Mouse (Mus musculus) gastrocnemius, adult 8-10 months (tissue): Measurements from ENCODE around the gene Olfr1367. TPM values are rescaled to one million over a fixed set of nuclear protein-coding genes. Genes with fewer than 3 reads are reported as not detected.

ENCODE experiments used
- DNase-seq, 2 experiments: peaks; one replicate each; pipeline ENCODE4 v3.0.0; 2022; ENCODE audit warnings: low spot score in 2 of 2
- microRNA-seq: library from miRNA; unstranded; fragments of <30 nt; microRNA quantifications from one replicate; pipeline ENCODE4 v1.2.0, GENCODE M21; 2022
- total RNA-seq, 4 experiments: library from RNA; stranded (reverse); gene quantifications; 2 replicates each; pipeline ENCODE4 v1.2.4; 2022

Gene Olfr1367
- total RNA-seq, 4 experiments from 2014 or later: not detected

DNA sequence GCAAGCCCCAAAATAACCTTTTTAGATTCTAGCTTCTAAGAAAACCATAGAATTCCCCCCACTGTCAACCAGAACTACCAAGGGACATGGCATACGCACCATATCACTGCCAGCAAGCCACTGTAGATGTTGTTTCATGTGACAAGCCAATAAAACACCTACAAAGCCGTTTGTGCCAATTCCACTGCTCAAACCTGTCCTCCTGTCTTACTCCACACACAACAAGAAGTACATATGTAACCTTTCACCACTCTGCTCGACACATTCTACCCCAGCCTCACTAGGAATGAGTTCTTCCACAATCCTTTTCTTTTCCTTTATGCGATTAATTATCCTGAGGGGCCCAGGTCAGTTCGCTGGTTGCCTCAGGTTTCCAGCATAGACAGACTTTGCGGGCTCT is 48.9 kb downstream of the Olfr1367 start:
- no peak for DNase-seq

DNA sequence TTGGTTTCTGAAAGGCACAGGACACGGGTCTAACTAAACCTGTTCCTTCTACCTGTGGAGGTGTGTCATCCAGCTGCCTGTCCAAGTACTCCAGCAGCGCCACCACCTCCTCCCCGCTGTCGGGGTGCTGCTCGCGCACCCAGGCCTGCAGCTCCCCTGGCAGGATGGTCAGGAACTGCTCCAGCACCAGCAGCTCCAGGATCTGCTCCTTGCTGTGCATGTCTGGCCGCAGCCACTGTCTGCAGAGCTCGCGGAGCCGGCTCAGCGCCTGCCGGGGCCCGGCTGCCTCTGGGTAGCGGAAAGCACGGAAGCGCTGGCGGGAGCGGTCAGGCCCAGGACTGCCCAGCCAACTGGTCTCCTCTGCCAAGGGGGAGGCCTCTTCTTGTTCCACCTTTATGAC is 49.3 kb downstream of the Olfr1367 start:
- peak in 1 of 2 experiments; percentile 4 for DNase-seq

DNA sequence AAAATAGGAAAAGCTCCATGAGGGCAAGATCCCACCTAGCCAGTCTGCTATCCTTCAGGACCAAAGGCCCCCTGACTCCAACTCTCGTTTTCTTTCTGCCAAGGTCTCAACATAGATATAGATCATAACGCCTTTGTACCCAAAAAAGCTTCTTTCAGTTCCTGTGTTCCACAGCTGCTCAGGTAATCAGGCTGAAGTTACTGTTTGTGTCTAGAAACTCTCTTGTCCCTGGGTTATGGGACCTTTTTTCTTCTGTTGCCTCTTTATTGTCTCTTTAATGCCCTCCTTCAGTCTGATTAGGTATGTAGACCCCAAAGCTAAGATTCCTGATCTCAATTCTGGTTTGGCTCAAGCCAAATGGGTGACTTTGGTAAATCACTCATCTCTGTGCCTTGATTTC is 50.8 kb downstream of the Olfr1367 start:
- DNase-seq: no peak

Small RNA genes within 50 kb of the gene (microRNA-seq; reads per million reads assigned to microRNA genes)
- not detected for gene Mir6942

Other genes starting within 250 kb of the Olfr1367 start
- gene Olfr1369-ps1, start 235.4 kb upstream of the Olfr1367 start, total RNA-seq: not detected
- gene Olfr263, start 217.3 kb upstream of the Olfr1367 start, total RNA-seq: not detected
- gene Olfr1368, start 201.0 kb upstream of the Olfr1367 start, total RNA-seq: not detected
- gene Trim27, start 167.5 kb upstream of the Olfr1367 start, total RNA-seq: 10 to 100 TPM; 22.7 to 27.5 (median 25.3) TPM
- gene Gpx5, start 54.2 kb upstream of the Olfr1367 start, total RNA-seq: not detected
- not detected for gene Gpx6, start 34.8 kb upstream of the Olfr1367 start, total RNA-seq
- gene Zscan12, start 15.9 kb downstream of the Olfr1367 start, total RNA-seq: 10 to 100 TPM in 1 of 4 experiments, 1 to 10 TPM in 3; 7.7 to 10.5 (median 8.5) TPM
- gene Zkscan3, start 55.8 kb downstream of the Olfr1367 start, total RNA-seq: 10 to 100 TPM; 11.5 to 13.3 (median 12.1) TPM
- gene Pgbd1, start 94.1 kb downstream of the Olfr1367 start, total RNA-seq: under 1 TPM in 3 of 4 experiments, not detected in 1; 0.36 to 0.53 (median 0.46) TPM
- 10 to 100 TPM; 12.9 to 15.9 (median 14.5) TPM for gene Zscan26, start 106.8 kb downstream of the Olfr1367 start, total RNA-seq
- under 1 TPM in 3 of 4 experiments, not detected in 1; 0.19 to 0.22 (median 0.20) TPM for gene Nkapl, start 121.6 kb downstream of the Olfr1367 start, total RNA-seq
- 1 to 10 TPM in 1 of 4 experiments, under 1 TPM in 3; 0.27 to 1.1 (median 0.43) TPM for gene Zkscan4, start 132.0 kb downstream of the Olfr1367 start, total RNA-seq
- gene Gm10065, start 132.5 kb downstream of the Olfr1367 start, total RNA-seq: not detected
- gene AK157302, start 148.3 kb downstream of the Olfr1367 start, total RNA-seq: 10 to 100 TPM; 20.3 to 26.8 (median 22.2) TPM
- 100 to 1,000 TPM in 1 of 4 experiments, 10 to 100 TPM in 3; 74.4 to 112 (median 87.3) TPM for gene Gm11273, start 154.5 kb downstream of the Olfr1367 start, total RNA-seq
- gene Zkscan8, start 184.2 kb downstream of the Olfr1367 start, total RNA-seq: 1 to 10 TPM; 4.6 to 9.3 (median 7.2) TPM
- not detected for gene Olfr1366, start 195.9 kb downstream of the Olfr1367 start, total RNA-seq
- not detected for gene Olfr1535, start 213.0 kb downstream of the Olfr1367 start, total RNA-seq
- not detected for gene Olfr1364, start 234.8 kb downstream of the Olfr1367 start, total RNA-seq